Mouse (Mus musculus) liver, embryonic 14.5 days (tissue): ENCODE results near the gene Rbm4b.

Experiments used
- CTCF ChIP-seq: IDR thresholded peaks from 2 replicates; pipeline ENCODE4 v1.5.1; 2016; ENCODE audit warnings: antibody characterized with exemption, low read depth, control low read depth
- EP300 ChIP-seq: IDR thresholded peaks from 2 replicates; pipeline ENCODE4 v1.6.1; 2016; ENCODE audit warnings: antibody characterized with exemption, low read depth

- TF ChIP-seq EP300 = no peak
- no peak for TF ChIP-seq CTCF
These were observed 30.0 kb downstream of the Rbm4b start for GRCm38 (mm10) chr19:4786313-4786712.
